Mouse (Mus musculus): ENCODE results near the gene Slxl1. TPM values are rescaled to one million over a fixed set of nuclear protein-coding genes. Genes with fewer than 3 reads are reported as not detected.
"Not testable (repeated sequence)": the region's sequence is repeated elsewhere in the genome, so short reads cannot be mapped to it uniquely, and the experiment has no call there.

Gene Slxl1
- polyA plus RNA-seq (2012; rRNA removed), result not detected in 2 replicates

- DNase-seq (ENCODE audit: low spot score), result not testable (repeated sequence)
These were observed at the start of gene Slxl1 for GRCm38 (mm10) chrX:55226576-55226975. Gene Slxl1, plus strand, starts transcription at chrX:55226876.

Data from urinary bladder, adult 2 months (tissue).